Mouse (Mus musculus) midbrain, embryonic 16.5 days (tissue): ENCODE data around the gene Cenpp. TPM values are rescaled to one million over a fixed set of nuclear protein-coding genes. Genes with fewer than 3 reads are reported as not detected.
A peak's percentile ranks its signal among the peaks of the same experiment; 100 is the strongest.

Experiments
- ATAC-seq: fragments of 200-750 bp; cut with Nextera tagmentation; 2 replicates; pipeline ENCODE4 v1.8.0; 2017; ENCODE audit warnings: moderate TSS enrichment
- H3K27ac ChIP-seq: fragments of 300-500 bp; sonication (generic); 2 replicates; pipeline ENCODE4 v1.5.1; 2014; ENCODE audit warnings: mild to moderate bottlenecking, low read length, mixed read lengths
- H3K27me3 ChIP-seq: fragments of 300-500 bp; sonication (generic); 2 replicates; pipeline ENCODE4 v1.6.1; 2014; ENCODE audit warnings: low read depth, low read length, mixed read lengths; ENCODE audit not compliant: control insufficient read depth, insufficient read depth
- H3K36me3 ChIP-seq: fragments of 300-500 bp; sonication (generic); 2 replicates; pipeline ENCODE4 v1.6.1; 2014; ENCODE audit warnings: mild to moderate bottlenecking, low read length, moderate library complexity, mixed read lengths; ENCODE audit not compliant: control insufficient read depth, insufficient read depth
- H3K4me1 ChIP-seq: fragments of 300-500 bp; sonication (generic); 2 replicates; pipeline ENCODE4 v1.6.1; 2014; ENCODE audit warnings: mild to moderate bottlenecking, low read length, mixed read lengths; ENCODE audit not compliant: control insufficient read depth, insufficient read depth
- H3K4me2 ChIP-seq: fragments of 300-500 bp; sonication (generic); 2 replicates; pipeline ENCODE4 v1.6.1; 2014; ENCODE audit warnings: mild to moderate bottlenecking, low read length, mixed read lengths
- H3K4me3 ChIP-seq: fragments of 300-500 bp; sonication (generic); 2 replicates; pipeline ENCODE4 v1.5.1; 2014; ENCODE audit warnings: low read depth, mild to moderate bottlenecking, low read length, moderate library complexity, mixed read lengths
- H3K9ac ChIP-seq: fragments of 300-500 bp; sonication (generic); 2 replicates; pipeline ENCODE4 v1.6.1; 2014; ENCODE audit warnings: low read depth, low read length, mixed read lengths
- H3K9me3 ChIP-seq: fragments of 300-500 bp; sonication (generic); replicated peaks from 2 replicates; pipeline ENCODE4 v1.6.1; 2014; ENCODE audit warnings: mild to moderate bottlenecking, low read length, mixed read lengths; ENCODE audit not compliant: control insufficient read depth, poor library complexity, severe bottlenecking
- WGBS: fragments of 180-500 bp; shearing (Covaris S2); extraction: QIAGEN DNeasy Blood & Tissue Kit; methylation state at CpG from one replicate; pipeline ENCODE4 v1.1.7; 2014; 5-methylcytosine and 5-hydroxymethylcytosine counted together
- polyA plus RNA-seq: library from polyadenylated mRNA; unstranded; fragments of >200 nt; fragmentation: Nextera tagmentation; extraction: Ambion mirVana; gene quantifications from 2 replicates; pipeline ENCODE4 v1.2.1, GENCODE M21; 2015

Gene Cenpp
- polyA plus RNA-seq, 1 experiment from 2014 or later, result 6.6 TPM

DNA sequence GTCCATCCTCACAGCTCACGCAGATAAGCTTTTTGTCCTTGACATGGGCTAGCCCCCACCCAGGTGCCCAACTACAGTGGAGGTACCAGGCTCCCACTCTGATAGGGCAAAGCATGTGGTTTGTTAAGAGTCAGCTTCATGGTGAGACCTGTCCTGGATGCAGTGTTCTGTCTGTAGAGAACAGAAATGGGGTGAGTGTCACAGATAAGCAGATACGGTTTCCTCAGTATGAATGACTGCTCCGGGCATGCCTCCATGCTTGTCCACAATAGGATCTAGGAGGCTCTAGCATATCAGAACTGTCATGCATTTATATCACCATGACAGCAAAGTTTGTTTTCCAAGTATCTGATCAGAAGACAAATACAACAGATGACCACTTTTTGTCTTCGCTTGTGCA is 186.7 kb downstream of the Cenpp start:
- no peak for ATAC-seq
- WGBS, result 93% methylated on average over 4 of the region's 4 CpGs
- Histone ChIP-seq H3K4me1 (no peaks in the 10 kb centered on the region), H3K9ac (no peak overlapping the region), H3K4me3 (no peak overlapping the region), H3K27ac (no peak overlapping the region), H3K9me3 (no peaks in the 10 kb centered on the region), H3K27me3 (no peaks in the 10 kb centered on the region), H3K36me3 (peaks cover 24% of the 10 kb centered on the region), H3K4me2 (no peak overlapping the region)

DNA sequence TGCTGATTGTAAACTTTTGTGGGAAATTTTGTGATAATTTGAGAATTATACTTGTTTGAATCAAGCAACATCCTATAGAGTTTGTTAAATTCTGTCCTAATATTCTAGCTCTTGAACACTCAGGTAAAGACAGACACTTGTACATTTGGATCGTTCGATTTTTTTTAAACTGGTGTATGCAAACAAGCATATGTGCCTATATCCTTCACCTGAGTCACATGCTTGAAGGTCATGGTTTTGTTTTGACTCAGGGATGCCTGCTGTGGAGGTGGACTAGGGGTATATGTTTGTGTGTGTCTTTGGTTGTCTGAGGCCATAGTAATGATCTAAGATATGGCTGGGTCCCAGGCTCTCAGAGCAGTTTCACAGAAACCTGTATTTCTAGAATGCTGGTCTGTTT is 189.7 kb downstream of the Cenpp start:
- no peak overlapping the region for H3K4me3 ChIP-seq
- no peak overlapping the region for H3K4me2 ChIP-seq
- WGBS, result 99% methylated on average over 2 of the region's 2 CpGs
- H3K4me1 ChIP-seq, result no peaks in the 10 kb centered on the region
- H3K9ac ChIP-seq, result no peak overlapping the region
- H3K36me3 ChIP-seq, result peaks cover 27% of the 10 kb centered on the region
- ATAC-seq, result no peak
- no peak overlapping the region for H3K27ac ChIP-seq
- no peaks in the 10 kb centered on the region for H3K9me3 ChIP-seq
- no peaks in the 10 kb centered on the region for H3K27me3 ChIP-seq

DNA sequence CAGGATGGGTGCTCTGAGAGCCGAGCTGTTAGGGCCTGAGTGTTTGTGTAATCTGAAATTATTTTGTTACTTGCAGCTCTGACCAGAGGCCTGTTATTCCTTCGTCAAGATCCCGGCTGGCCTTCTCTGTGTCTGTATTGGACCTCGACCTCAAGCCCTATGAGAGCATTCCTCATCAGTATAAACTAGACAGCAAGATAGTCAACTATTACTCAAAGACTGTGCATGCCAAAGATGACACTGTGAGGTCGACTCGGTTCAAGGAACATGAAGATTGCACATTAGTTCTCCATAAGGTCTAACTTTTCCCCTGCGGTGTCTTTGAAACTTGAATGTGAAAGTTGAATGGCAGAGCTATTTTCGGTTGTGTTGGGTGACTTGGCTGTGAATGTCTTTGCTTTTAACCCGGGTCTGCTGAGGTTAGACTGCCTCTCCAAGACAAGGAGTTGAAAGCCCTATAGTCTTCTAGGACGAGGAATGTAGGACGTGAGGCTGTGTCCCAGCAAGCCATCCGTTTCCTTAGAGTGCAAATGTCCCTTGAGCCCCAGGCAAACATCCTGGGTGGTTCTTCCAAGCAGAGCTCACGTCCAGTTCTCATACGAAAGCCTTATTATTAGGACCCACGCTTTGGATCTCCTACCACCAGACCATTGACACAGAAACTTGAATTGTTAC is 191.0 kb downstream of the Cenpp start:
- Histone ChIP-seq H3K4me3 (no peak overlapping the region), H3K27me3 (no peaks in the 10 kb centered on the region), H3K36me3 (peaks cover 27% of the 10 kb centered on the region), H3K9me3 (no peaks in the 10 kb centered on the region), H3K9ac (no peak overlapping the region), H3K27ac (no peak overlapping the region), H3K4me2 (no peak overlapping the region), H3K4me1 (no peaks in the 10 kb centered on the region)
- 86% methylated on average over 15 of the region's 15 CpGs for WGBS
- no peak for ATAC-seq

DNA sequence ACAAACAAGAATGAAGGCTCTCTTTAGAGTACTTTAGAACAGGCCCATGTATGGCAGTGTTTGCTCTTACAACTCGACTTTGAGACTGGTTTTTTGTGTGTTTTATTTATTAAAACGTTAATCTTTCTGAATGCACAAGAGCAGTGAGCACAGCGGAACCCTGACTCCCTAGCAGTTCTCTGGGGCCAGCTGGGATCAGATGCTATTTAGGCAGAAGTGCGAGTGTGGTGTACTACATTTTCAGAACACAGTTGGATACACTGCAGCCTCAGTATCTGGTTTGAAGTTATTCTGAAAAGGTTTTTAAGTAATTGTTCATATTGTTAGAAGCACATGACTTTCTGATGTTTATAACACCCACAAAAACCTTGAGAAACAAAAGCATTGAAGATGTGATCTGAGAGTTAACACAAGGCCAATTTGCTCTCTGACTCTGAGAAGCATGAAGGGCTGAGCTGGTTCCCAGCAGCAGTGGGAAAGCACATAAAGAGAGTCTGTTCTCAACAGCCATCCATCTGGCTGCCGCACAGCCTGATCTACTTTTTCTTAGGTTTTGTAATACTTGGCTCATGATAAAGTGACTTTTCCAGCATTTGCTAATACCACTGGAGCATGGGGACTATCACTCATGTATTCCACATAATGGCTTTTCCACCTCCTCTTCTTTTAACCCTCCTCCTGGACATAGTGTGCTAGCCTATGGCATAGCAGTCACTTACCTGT is 191.7 kb downstream of the Cenpp start:
- Histone ChIP-seq H3K36me3 (peaks cover 27% of the 10 kb centered on the region), H3K27ac (no peak overlapping the region), H3K4me3 (no peak overlapping the region), H3K9ac (no peak overlapping the region), H3K4me2 (no peak overlapping the region), H3K4me1 (no peaks in the 10 kb centered on the region), H3K27me3 (no peaks in the 10 kb centered on the region), H3K9me3 (no peaks in the 10 kb centered on the region)
- ATAC-seq, result no peak
- WGBS, result 83% methylated on average over 5 of the region's 5 CpGs

DNA sequence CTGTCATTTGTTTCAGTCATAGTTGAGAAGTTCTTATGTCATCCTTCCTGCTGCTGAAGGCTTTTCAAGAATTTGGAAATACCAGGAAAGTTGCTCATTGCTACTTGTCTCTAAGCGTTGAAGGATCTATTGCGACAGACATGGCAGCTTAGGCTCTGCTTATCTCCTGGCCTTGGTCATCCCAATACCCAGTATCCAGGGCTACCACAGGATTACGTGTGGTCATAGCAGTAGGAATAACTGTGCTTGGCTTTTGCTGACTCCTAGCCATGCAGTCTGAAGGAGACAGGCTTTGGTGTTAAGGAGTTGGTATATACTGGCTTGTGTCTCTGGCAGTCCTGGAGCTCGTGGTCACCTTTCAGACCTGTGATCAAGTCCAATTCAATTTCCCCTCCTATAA is 192.3 kb downstream of the Cenpp start:
- Histone ChIP-seq H3K27ac (no peak overlapping the region), H3K4me3 (no peak overlapping the region), H3K36me3 (peaks cover 27% of the 10 kb centered on the region), H3K4me1 (no peaks in the 10 kb centered on the region), H3K9me3 (no peaks in the 10 kb centered on the region), H3K27me3 (no peaks in the 10 kb centered on the region), H3K9ac (no peak overlapping the region), H3K4me2 (no peak overlapping the region)
- ATAC-seq, result no peak
- 93% methylated on average over 4 of the region's 4 CpGs for WGBS

DNA sequence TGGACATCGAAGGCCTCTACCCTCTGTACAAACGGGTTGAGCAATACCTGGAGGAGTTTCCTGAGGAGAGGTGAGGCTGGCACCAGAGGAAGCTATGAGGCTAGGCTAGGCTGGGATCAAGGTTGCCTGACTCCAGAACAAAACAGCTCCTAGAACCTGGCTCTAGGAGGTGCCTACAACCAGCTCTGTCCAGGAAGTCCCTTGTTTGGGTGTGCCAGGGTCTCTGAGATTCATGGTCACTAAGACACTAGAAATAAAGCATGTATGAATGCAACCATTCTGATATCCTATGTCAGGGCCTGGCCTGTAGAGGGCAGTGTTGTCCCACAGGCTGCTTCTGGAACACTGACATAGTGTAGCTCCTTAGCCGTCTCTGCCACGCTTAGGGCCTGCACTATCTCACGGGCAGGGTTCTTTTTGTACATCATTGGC is 203.3 kb downstream of the Cenpp start:
- Histone ChIP-seq H3K27ac (no peak overlapping the region), H3K9me3 (no peaks in the 10 kb centered on the region), H3K4me3 (no peak overlapping the region), H3K27me3 (no peaks in the 10 kb centered on the region), H3K4me2 (no peak overlapping the region), H3K4me1 (no peaks in the 10 kb centered on the region), H3K9ac (no peak overlapping the region), H3K36me3 (0 out of 2 replicates have a peak, but pooled peaks cover 6% of the 10 kb centered on the region)
- WGBS, result 38% methylated on average over 5 of the region's 5 CpGs
- ATAC-seq, result peak; percentile 89

DNA sequence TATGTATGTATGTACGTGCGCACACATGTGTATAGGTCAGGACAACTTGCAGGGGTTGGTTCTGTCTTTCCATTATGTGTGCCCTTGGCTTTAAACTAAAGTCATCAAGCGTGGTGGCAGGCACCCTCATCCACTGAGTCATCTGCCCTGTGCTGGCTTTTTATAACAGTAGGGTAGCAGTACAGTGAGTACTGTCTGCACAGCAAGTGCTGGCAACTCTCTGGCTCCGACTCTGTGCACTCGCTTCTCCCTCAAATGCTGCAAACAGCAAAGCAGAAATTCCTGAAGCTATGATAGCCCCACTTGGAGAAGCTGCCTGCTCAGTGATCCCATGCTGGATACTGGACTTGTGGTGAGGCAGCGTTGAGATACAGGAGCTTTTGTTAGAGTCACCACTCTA is 208.1 kb downstream of the Cenpp start:
- Histone ChIP-seq H3K9me3 (no peaks in the 10 kb centered on the region), H3K27ac (no peak overlapping the region), H3K4me3 (no peak overlapping the region), H3K4me1 (no peaks in the 10 kb centered on the region), H3K4me2 (no peak overlapping the region), H3K36me3 (peaks cover 12% of the 10 kb centered on the region), H3K9ac (no peak overlapping the region), H3K27me3 (no peaks in the 10 kb centered on the region)
- no peak for ATAC-seq
- 96% methylated on average over 6 of the region's 6 CpGs for WGBS

DNA sequence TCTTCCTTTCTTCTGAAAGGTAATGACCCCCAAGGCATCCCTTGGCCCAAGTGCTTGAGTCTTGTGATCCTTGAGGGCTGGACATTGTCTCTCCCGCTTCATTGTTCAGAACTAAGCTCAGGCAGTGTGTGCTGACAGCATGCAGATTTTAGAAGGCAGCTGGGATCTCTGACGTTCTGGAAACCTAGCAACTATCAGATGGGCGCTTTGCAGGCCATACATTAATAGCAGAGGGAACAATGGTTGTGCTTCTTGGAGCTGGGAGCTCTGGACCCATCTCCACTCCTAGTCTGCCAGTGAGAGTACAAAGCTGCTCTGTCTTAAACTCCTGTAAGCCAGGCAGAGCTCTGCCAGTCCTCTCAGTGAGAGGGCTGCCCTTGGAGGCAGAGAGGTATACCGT is 216.4 kb downstream of the Cenpp start:
- H3K27ac ChIP-seq, result no peak overlapping the region
- no peaks in the 10 kb centered on the region for H3K27me3 ChIP-seq
- no peak overlapping the region for H3K4me3 ChIP-seq
- H3K9ac ChIP-seq, result no peak overlapping the region
- H3K9me3 ChIP-seq, result no peaks in the 10 kb centered on the region
- ATAC-seq, result no peak
- 86% methylated on average over 4 of the region's 4 CpGs for WGBS
- peaks cover 23% of the 10 kb centered on the region for H3K36me3 ChIP-seq
- no peaks in the 10 kb centered on the region for H3K4me1 ChIP-seq
- no peak overlapping the region for H3K4me2 ChIP-seq

DNA sequence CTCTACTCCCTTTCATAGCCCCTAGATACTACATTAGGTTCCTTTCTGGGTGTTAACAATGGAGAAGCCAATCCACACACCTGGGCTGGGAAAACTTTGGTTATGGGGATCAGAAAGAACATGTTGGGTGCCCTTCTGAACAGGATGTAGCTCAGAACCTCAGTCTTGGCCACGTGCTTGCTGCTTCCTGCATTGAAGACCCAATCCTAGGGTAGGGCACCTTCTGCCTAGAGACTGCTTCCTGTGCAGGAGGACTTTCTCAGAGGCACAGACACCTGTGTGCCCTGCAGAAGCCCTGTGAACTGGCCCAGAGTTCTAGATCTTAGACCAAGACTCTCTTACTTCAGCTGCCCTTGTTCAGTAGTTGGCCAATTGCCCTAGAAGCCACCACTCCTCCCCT is 216.8 kb downstream of the Cenpp start:
- no peak overlapping the region for H3K4me2 ChIP-seq
- no peaks in the 10 kb centered on the region for H3K27me3 ChIP-seq
- H3K4me1 ChIP-seq, result no peaks in the 10 kb centered on the region
- WGBS, result 100% methylated on average over 1 of the region's 1 CpGs
- ATAC-seq, result no peak
- H3K9me3 ChIP-seq, result no peaks in the 10 kb centered on the region
- no peak overlapping the region for H3K9ac ChIP-seq
- peaks cover 23% of the 10 kb centered on the region for H3K36me3 ChIP-seq
- H3K27ac ChIP-seq, result no peak overlapping the region
- H3K4me3 ChIP-seq, result no peak overlapping the region
